Mouse (Mus musculus) gastrocnemius, adult 8-10 months (tissue): ENCODE measurements around the gene Fbln1. TPM values are rescaled to one million over a fixed set of nuclear protein-coding genes. Genes with fewer than 3 reads are reported as not detected.

ENCODE experiments used
- DNase-seq, 2 experiments: peaks; one replicate each; pipeline ENCODE4 v3.0.0; 2022; ENCODE audit warnings: low spot score in 2 of 2
- total RNA-seq, 4 experiments: library from RNA; stranded (reverse); gene quantifications; 2 replicates each; pipeline ENCODE4 v1.2.4; 2022

Fbln1 gene
- total RNA-seq, 4 experiments from 2014 or later: 2.5 to 13.1 (median 5.3) TPM

GRCm38 (mm10) chr15:85233690-85234089 is 27.9 kb downstream of the Fbln1 start:
- no peak for DNase-seq

GRCm38 (mm10) chr15:85238821-85239745 is 33.3 kb downstream of the Fbln1 start:
- DNase-seq: peak in 1 of 2 experiments; percentile 58

GRCm38 (mm10) chr15:85240086-85240485 is 34.3 kb downstream of the Fbln1 start:
- DNase-seq: no peak

GRCm38 (mm10) chr15:85241856-85242255 is 36.1 kb downstream of the Fbln1 start:
- DNase-seq: no peak

GRCm38 (mm10) chr15:85244414-85245161 is 38.8 kb downstream of the Fbln1 start:
- no peak for DNase-seq

GRCm38 (mm10) chr15:85245241-85246010 is 39.7 kb downstream of the Fbln1 start:
- no peak for DNase-seq

GRCm38 (mm10) chr15:85246016-85246415 is 40.3 kb downstream of the Fbln1 start:
- no peak for DNase-seq

- no peak for DNase-seq
Observed at GRCm38 (mm10) chr15:85246936-85247335, 41.2 kb downstream of the Fbln1 start.

- DNase-seq: no peak
Observed at GRCm38 (mm10) chr15:85248311-85248710, 42.6 kb downstream of the Fbln1 start.

GRCm38 (mm10) chr15:85249252-85249651 is 43.5 kb downstream of the Fbln1 start:
- peak in 1 of 2 experiments; percentile 36 for DNase-seq

- DNase-seq: no peak
Observed at GRCm38 (mm10) chr15:85250436-85250835, 44.7 kb downstream of the Fbln1 start.

- no peak for DNase-seq
Observed at GRCm38 (mm10) chr15:85252476-85252875, 46.7 kb downstream of the Fbln1 start.

- DNase-seq: no peak
Observed at GRCm38 (mm10) chr15:85257775-85258429, 52.2 kb downstream of the Fbln1 start.

GRCm38 (mm10) chr15:85262805-85263204 is 57.1 kb downstream of the Fbln1 start:
- DNase-seq: no peak

GRCm38 (mm10) chr15:85266729-85267434 is 61.1 kb downstream of the Fbln1 start:
- DNase-seq: peak; percentile 66 to 67

- no peak for DNase-seq
Observed at GRCm38 (mm10) chr15:85267891-85268290, 62.1 kb downstream of the Fbln1 start.

GRCm38 (mm10) chr15:85272988-85273387 is 67.2 kb downstream of the Fbln1 start:
- no peak for DNase-seq

GRCm38 (mm10) chr15:85277221-85277620 is 71.5 kb downstream of the Fbln1 start:
- DNase-seq: no peak

- no peak for DNase-seq
Observed at GRCm38 (mm10) chr15:85278986-85279385, 73.2 kb downstream of the Fbln1 start.

GRCm38 (mm10) chr15:85282021-85282420 is 76.3 kb downstream of the Fbln1 start:
- no peak for DNase-seq
